8 mouse cellular contexts compared by ENCODE assay signal in the genomic region with DNA sequence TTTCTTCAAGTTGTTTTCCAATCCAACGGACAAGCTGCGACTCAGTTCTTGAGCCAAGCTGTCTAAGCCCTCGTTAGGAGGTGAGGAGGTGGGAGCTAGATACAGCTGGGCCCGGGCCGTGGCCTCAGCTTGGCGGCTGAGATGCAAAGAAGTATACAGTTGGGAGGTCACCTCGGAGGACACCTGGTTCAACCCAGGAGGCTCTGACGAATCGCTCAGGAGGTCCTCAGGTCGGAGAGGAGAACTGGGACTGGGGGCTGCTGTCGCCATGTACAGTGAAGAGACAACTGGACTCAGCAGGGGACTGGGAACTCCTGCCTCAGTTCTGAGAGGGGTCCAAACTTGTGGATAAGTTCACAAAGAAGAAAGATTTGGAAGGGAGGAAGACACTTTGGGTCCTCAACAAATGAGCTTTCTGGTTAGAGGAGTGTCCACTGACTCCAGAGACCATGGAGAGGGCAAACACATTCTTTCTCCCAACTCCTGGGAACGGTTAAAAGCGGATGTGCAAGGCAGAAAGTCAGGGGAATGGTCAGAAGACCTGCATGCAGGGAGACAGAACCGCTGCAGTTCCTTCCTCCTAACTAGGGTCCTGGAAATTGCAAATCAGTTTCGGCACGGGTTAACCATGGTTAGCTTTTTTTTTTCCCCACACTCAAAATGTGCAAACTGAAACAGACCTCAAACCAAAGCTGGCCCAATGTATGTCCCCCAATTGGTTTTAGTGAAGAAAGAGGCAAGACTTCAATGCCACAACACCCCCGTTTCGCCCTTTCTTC. TPM values are rescaled to one million over a fixed set of nuclear protein-coding genes. Genes with fewer than 3 reads are reported as not detected.
A peak's percentile ranks its signal among the peaks of the same experiment; 100 is the strongest.
DNase-seq lines count a peak whose midpoint lies in the region; ATAC-seq lines count a peak whose summit lies in the region.

No protein-coding gene starts in this region.

- peak; percentile 92 for DNase-seq in heart, adult 11 months
- no peak for DNase-seq in heart, postnatal 14 days
- peak; percentile 16 for DNase-seq in CD4-positive helper T cell, adult 2 months (ENCODE audit: low read depth, low spot score)
- no peak for DNase-seq in urinary bladder, postnatal 36 days (ENCODE audit: low spot score in 2 of 2)
- no peak for DNase-seq in cerebellum, postnatal 36 days

- H3K27ac ChIP-seq in limb, embryonic 13.5 days = peak overlapping the region; percentile 87
- peak overlapping the region; percentile 80 for H3K27ac ChIP-seq in stomach, embryonic 14.5 days (ENCODE audit: low read length)

- peak overlapping the region; percentile 77 for H3K4me3 ChIP-seq in erythroblast, embryonic 14.5 days (replicated peaks)
- H3K4me3 ChIP-seq in limb, embryonic 13.5 days = peak overlapping the region; percentile 60
- H3K4me3 ChIP-seq in stomach, embryonic 14.5 days (ENCODE audit: low read depth, low read length) = peak overlapping the region; percentile 67

- H3K4me2 ChIP-seq in limb, embryonic 13.5 days (replicated peaks) = peak overlapping the region; percentile 83
- H3K4me2 ChIP-seq in stomach, embryonic 14.5 days (replicated peaks; ENCODE audit: low read depth, low read length) = peak overlapping the region; percentile 70

- peaks cover 51% of the 10 kb centered on the region for H3K4me1 ChIP-seq in erythroblast, embryonic 14.5 days (ENCODE audit: control insufficient read depth)
- peaks cover 44% of the 10 kb centered on the region for H3K4me1 ChIP-seq in limb, embryonic 13.5 days
- peaks cover 23% of the 10 kb centered on the region for H3K4me1 ChIP-seq in stomach, embryonic 14.5 days (ENCODE audit: control insufficient read depth, insufficient read depth, low read length)

- H3K36me3 ChIP-seq in erythroblast, embryonic 14.5 days (ENCODE audit: control insufficient read depth) = peaks cover 40% of the 10 kb centered on the region
- H3K36me3 ChIP-seq in limb, embryonic 13.5 days = peaks cover 29% of the 10 kb centered on the region
- H3K36me3 ChIP-seq in stomach, embryonic 14.5 days (ENCODE audit: control insufficient read depth, insufficient read depth, low read length) = peaks cover 18% of the 10 kb centered on the region

- WGBS in limb, embryonic 13.5 days = 22% methylated on average over 18 of the region's 18 CpGs
- 9% methylated on average over 18 of the region's 18 CpGs for WGBS in stomach, embryonic 14.5 days

- H3K9ac ChIP-seq in limb, embryonic 13.5 days = peak overlapping the region; percentile 84
- H3K9ac ChIP-seq in stomach, embryonic 14.5 days (replicated peaks; ENCODE audit: low read depth, low read length) = peak overlapping the region; percentile 74

- H3K9me3 ChIP-seq in erythroblast, embryonic 14.5 days (ENCODE audit: control insufficient read depth, low read length) = no peaks in the 10 kb centered on the region
- no peaks in the 10 kb centered on the region for H3K9me3 ChIP-seq in limb, embryonic 13.5 days
- H3K9me3 ChIP-seq in stomach, embryonic 14.5 days (ENCODE audit: control insufficient read depth, low read depth, low read length) = no peaks in the 10 kb centered on the region

- no peak for ATAC-seq in limb, embryonic 13.5 days (ENCODE audit: low FRiP score, low read depth)
- ATAC-seq in stomach, embryonic 14.5 days (ENCODE audit: insufficient number of reproducible peaks, insufficient read depth, low FRiP score, low read depth) = no peak

- peaks cover 19% of the 10 kb centered on the region for H3K27me3 ChIP-seq in erythroblast, embryonic 14.5 days (ENCODE audit: control insufficient read depth)
- peaks cover 16% of the 10 kb centered on the region for H3K27me3 ChIP-seq in limb, embryonic 13.5 days
- peaks cover 3% of the 10 kb centered on the region; the same call in 1 of the 2 replicates for H3K27me3 ChIP-seq in stomach, embryonic 14.5 days (ENCODE audit: control insufficient read depth, insufficient read depth, low read length)

- intact Hi-C loops in heart, postnatal 14 days (cut with DNase I) = no loop called here

RNA-seq across cellular contexts. Expression of a gene that starts 0.7 kb away (rescaled TPM):
- total RNA-seq in heart, postnatal 14 days (2021) = 1 to 10 TPM; 3.4 to 6.1 TPM
- polyA plus RNA-seq in erythroblast, embryonic 14.5 days (2012) = 3.4 and 4.9 TPM in 2 replicates
- polyA plus RNA-seq in limb, embryonic 13.5 days (2015; fragmentation: Nextera tagmentation; extraction: Ambion mirVana) = 25.3 and 26.4 TPM in 2 replicates
- polyA plus RNA-seq in stomach, embryonic 14.5 days (2014; fragmentation: Nextera tagmentation; extraction: Ambion mirVana) = 13.9 and 16.4 TPM in 2 replicates

RNA-seq across cellular contexts. Expression of a gene that starts 0.9 kb away (rescaled TPM):
- total RNA-seq in heart, postnatal 14 days (2021) = 10 to 100 TPM; 54.0 to 61.4 TPM
- polyA plus RNA-seq in erythroblast, embryonic 14.5 days (2012) = 1.5 and 1.9 TPM in 2 replicates
- polyA plus RNA-seq in limb, embryonic 13.5 days (2015; fragmentation: Nextera tagmentation; extraction: Ambion mirVana) = 153 and 162 TPM in 2 replicates
- polyA plus RNA-seq in stomach, embryonic 14.5 days (2014; fragmentation: Nextera tagmentation; extraction: Ambion mirVana) = 141 and 147 TPM in 2 replicates

RNA-seq across cellular contexts. Expression of a gene that starts 3.2 kb away (rescaled TPM):
- under 1 TPM; 0.51 to 0.67 TPM for total RNA-seq in heart, postnatal 14 days (2021)
- polyA plus RNA-seq in erythroblast, embryonic 14.5 days (2012) = not detected in 2 replicates
- 2.4 and 2.8 TPM in 2 replicates for polyA plus RNA-seq in limb, embryonic 13.5 days (2015; fragmentation: Nextera tagmentation; extraction: Ambion mirVana)
- polyA plus RNA-seq in stomach, embryonic 14.5 days (2014; fragmentation: Nextera tagmentation; extraction: Ambion mirVana) = 1.7 TPM in 2 replicates

RNA-seq across cellular contexts. Expression of a gene that starts 17.4 kb away (rescaled TPM):
- total RNA-seq in heart, postnatal 14 days (2021) = under 1 TPM; 0.34 to 0.48 TPM
- polyA plus RNA-seq in erythroblast, embryonic 14.5 days (2012) = 0.06 TPM in 1 of 2 replicates, not detected in the other
- 24.6 and 24.9 TPM in 2 replicates for polyA plus RNA-seq in limb, embryonic 13.5 days (2015; fragmentation: Nextera tagmentation; extraction: Ambion mirVana)
- 15.3 and 16.3 TPM in 2 replicates for polyA plus RNA-seq in stomach, embryonic 14.5 days (2014; fragmentation: Nextera tagmentation; extraction: Ambion mirVana)

RNA-seq across cellular contexts. Expression of a gene that starts 46.3 kb away (rescaled TPM):
- 10 to 100 TPM; 45.4 to 47.4 TPM for total RNA-seq in heart, postnatal 14 days (2021)
- polyA plus RNA-seq in erythroblast, embryonic 14.5 days (2012) = 1.1 and 1.8 TPM in 2 replicates
- polyA plus RNA-seq in limb, embryonic 13.5 days (2015; fragmentation: Nextera tagmentation; extraction: Ambion mirVana) = 117 and 119 TPM in 2 replicates
- polyA plus RNA-seq in stomach, embryonic 14.5 days (2014; fragmentation: Nextera tagmentation; extraction: Ambion mirVana) = 85.3 and 87.4 TPM in 2 replicates

Comparison
In these comparisons a context has a peak if more than half of its experiments do, and no peak if none do; other contexts are left out.
1. DNase-seq: peak in heart, adult 11 months (single experiment) and CD4-positive helper T cell, adult 2 months (single experiment); none in heart, postnatal 14 days (0 of 2), urinary bladder, postnatal 36 days (0 of 2) and cerebellum, postnatal 36 days (0 of 2).
2. RNA of a gene that starts 0.9 kb away (polyA plus RNA-seq): 153 to 162 TPM in limb, embryonic 13.5 days and 141 to 147 TPM in stomach, embryonic 14.5 days; 1.5 to 1.9 TPM in erythroblast, embryonic 14.5 days; every median in the first group is over 10 times any median in the second.
3. Peak in every context shown above with its lines, with median percentiles within 50 percentile points of each other: H3K4me3 ChIP-seq.